Mouse (Mus musculus) hindbrain, postnatal 0 days (tissue): ENCODE data around the gene 4930558C23Rik. TPM values are rescaled to one million over a fixed set of nuclear protein-coding genes. Genes with fewer than 3 reads are reported as not detected.

ENCODE experiments used
- ATAC-seq: fragments of 200-750 bp; cut with Nextera tagmentation; 2 replicates; pipeline ENCODE4 v1.8.0; 2017; ENCODE audit warnings: mild to moderate bottlenecking, moderate TSS enrichment, moderate library complexity
- DNase-seq: peaks from one replicate; pipeline ENCODE4 v3.0.0-alpha.2; 2015; ENCODE audit warnings: low spot score
- H3K27ac ChIP-seq: fragments of 300-500 bp; sonication (generic); 2 replicates; pipeline ENCODE4 v1.5.1; 2014; ENCODE audit warnings: mild to moderate bottlenecking
- H3K27me3 ChIP-seq: fragments of 300-500 bp; sonication (generic); 2 replicates; pipeline ENCODE4 v1.6.1; 2014; ENCODE audit warnings: low read length, mixed read lengths; ENCODE audit not compliant: insufficient read depth
- H3K36me3 ChIP-seq: fragments of 300-500 bp; sonication (generic); 2 replicates; pipeline ENCODE4 v1.6.1; 2014; ENCODE audit warnings: low read length, mixed read lengths; ENCODE audit not compliant: insufficient read depth
- H3K4me1 ChIP-seq: fragments of 300-500 bp; sonication (generic); 2 replicates; pipeline ENCODE4 v1.6.1; 2014; ENCODE audit warnings: antibody characterized with exemption, low read length, mixed read lengths; ENCODE audit not compliant: insufficient read depth
- H3K4me2 ChIP-seq: fragments of 300-500 bp; sonication (generic); 2 replicates; pipeline ENCODE4 v1.6.1; 2014; ENCODE audit warnings: low read depth, mild to moderate bottlenecking, low read length, moderate library complexity, mixed read lengths
- H3K4me3 ChIP-seq: fragments of 300-500 bp; sonication (generic); 2 replicates; pipeline ENCODE4 v1.5.1; 2014; ENCODE audit warnings: low read length
- H3K9ac ChIP-seq: fragments of 300-500 bp; sonication (generic); replicated peaks from 2 replicates; pipeline ENCODE4 v1.6.1; 2014; ENCODE audit warnings: mild to moderate bottlenecking, low read length, moderate library complexity, mixed read lengths
- H3K9me3 ChIP-seq: fragments of 300-500 bp; sonication (generic); 2 replicates; pipeline ENCODE4 v1.6.1; 2016; ENCODE audit warnings: low read length, mixed read lengths
- CTCF ChIP-seq: IDR thresholded peaks from 2 replicates; pipeline ENCODE4 v1.5.1; 2016; ENCODE audit warnings: antibody characterized with exemption, control low read depth, low read depth
- WGBS: fragments of 180-500 bp; shearing (Covaris S2); extraction: QIAGEN DNeasy Blood & Tissue Kit; methylation state at CpG from one replicate; pipeline ENCODE4 v1.1.7; 2014; 5-methylcytosine and 5-hydroxymethylcytosine counted together
- polyA plus RNA-seq: library from polyadenylated mRNA; unstranded; fragments of >200 nt; fragmentation: Nextera tagmentation; extraction: Ambion mirVana; gene quantifications from 2 replicates; pipeline ENCODE4 v1.2.1, GENCODE M21; 2015
- total RNA-seq: library from RNA; depleted of rRNA; stranded (reverse); fragments of >200 nt; gene quantifications from 2 replicates; pipeline ENCODE4 v1.2.3, GENCODE M21; 2014

4930558C23Rik gene
- total and polyA plus RNA-seq, 2 experiments from 2014 or later = not detected

- Histone ChIP-seq H3K36me3 (no peaks in the 10 kb centered on the region), H3K27ac (no peak overlapping the region), H3K9ac (no peak overlapping the region), H3K4me1 (no peaks in the 10 kb centered on the region), H3K4me3 (no peak overlapping the region), H3K27me3 (no peaks in the 10 kb centered on the region), H3K4me2 (no peak overlapping the region), H3K9me3 (no peaks in the 10 kb centered on the region)
- no peak for TF ChIP-seq CTCF
- 97% methylated on average over 6 of the region's 6 CpGs for WGBS
- no peak for DNase-seq
- ATAC-seq = no peak
These were observed 15.2 kb upstream of the 4930558C23Rik start for GRCm38 (mm10) chr3:95417866-95418265.

- H3K27ac ChIP-seq = no peak overlapping the region
- no peak for ATAC-seq
These were observed 9.6 kb upstream of the 4930558C23Rik start for GRCm38 (mm10) chr3:95412268-95412667.

GRCm38 (mm10) chr3:95408852-95409251 is 6.2 kb upstream of the 4930558C23Rik start:
- no peak overlapping the region for H3K27ac ChIP-seq
- no peaks in the 10 kb centered on the region for H3K4me1 ChIP-seq
- no peaks in the 10 kb centered on the region for H3K9me3 ChIP-seq
- no peaks in the 10 kb centered on the region for H3K36me3 ChIP-seq
- 98% methylated on average over 2 of the region's 2 CpGs for WGBS
- H3K27me3 ChIP-seq = no peaks in the 10 kb centered on the region
- H3K4me2 ChIP-seq = no peak overlapping the region
- TF ChIP-seq CTCF = no peak
- no peak for ATAC-seq
- H3K4me3 ChIP-seq = no peak overlapping the region
- no peak for DNase-seq
- no peak overlapping the region for H3K9ac ChIP-seq

More at GRCm38 (mm10) chr3:95412268-95412667, 9.6 kb upstream of the 4930558C23Rik start:
- no peak for DNase-seq
- TF ChIP-seq CTCF = no peak
- Histone ChIP-seq H3K4me1 (no peaks in the 10 kb centered on the region), H3K9me3 (no peaks in the 10 kb centered on the region), H3K9ac (no peak overlapping the region), H3K4me3 (no peak overlapping the region), H3K4me2 (no peak overlapping the region), H3K36me3 (no peaks in the 10 kb centered on the region), H3K27me3 (no peaks in the 10 kb centered on the region)
- WGBS = 85% methylated on average over 1 of the region's 1 CpGs

- WGBS = 79% methylated on average over 1 of the region's 1 CpGs
- DNase-seq (no peak), ATAC-seq (no peak)
- no peak overlapping the region for H3K9ac ChIP-seq
- H3K27me3 ChIP-seq = no peaks in the 10 kb centered on the region
- H3K4me3 ChIP-seq = no peak overlapping the region
- no peak overlapping the region for H3K27ac ChIP-seq
- no peaks in the 10 kb centered on the region for H3K36me3 ChIP-seq
- no peaks in the 10 kb centered on the region for H3K9me3 ChIP-seq
- H3K4me1 ChIP-seq = no peaks in the 10 kb centered on the region
- no peak overlapping the region for H3K4me2 ChIP-seq
- TF ChIP-seq CTCF = no peak
These were observed 5.1 kb upstream of the 4930558C23Rik start for GRCm38 (mm10) chr3:95407728-95408127.

GRCm38 (mm10) chr3:95394385-95394784 is 8.3 kb downstream of the 4930558C23Rik start:
- Histone ChIP-seq H3K9me3 (no peaks in the 10 kb centered on the region), H3K36me3 (no peaks in the 10 kb centered on the region), H3K4me1 (no peaks in the 10 kb centered on the region), H3K4me3 (no peak overlapping the region), H3K27me3 (no peaks in the 10 kb centered on the region), H3K27ac (no peak overlapping the region), H3K4me2 (no peak overlapping the region), H3K9ac (no peak overlapping the region)
- DNase-seq (no peak), ATAC-seq (no peak)
- TF ChIP-seq CTCF = no peak; the same call in 1 of the 2 replicates
- WGBS = 84% methylated on average over 4 of the region's 4 CpGs

GRCm38 (mm10) chr3:95385401-95386075 is 17.1 kb downstream of the 4930558C23Rik start:
- 90% methylated on average over 5 of the region's 5 CpGs for whole genome bisulfite sequencing
- H3K4me2 ChIP-seq = no peak overlapping the region
- no peak for ATAC-seq
- TF ChIP-seq CTCF = no peak
- no peaks in the 10 kb centered on the region for H3K4me1 ChIP-seq
- no peak overlapping the region for H3K9ac ChIP-seq
- no peaks in the 10 kb centered on the region for H3K27me3 ChIP-seq
- no peak overlapping the region for H3K27ac ChIP-seq
- no peak overlapping the region for H3K4me3 ChIP-seq
- H3K36me3 ChIP-seq = no peaks in the 10 kb centered on the region
- DNase-seq = no peak
- no peaks in the 10 kb centered on the region for H3K9me3 ChIP-seq

GRCm38 (mm10) chr3:95373208-95373607 is 29.4 kb downstream of the 4930558C23Rik start:
- Histone ChIP-seq H3K27ac (no peak overlapping the region), H3K9ac (no peak overlapping the region), H3K36me3 (no peaks in the 10 kb centered on the region), H3K4me2 (no peak overlapping the region), H3K9me3 (0 out of 2 replicates have a peak, but pooled peaks cover 4% of the 10 kb centered on the region), H3K27me3 (no peaks in the 10 kb centered on the region), H3K4me3 (no peak overlapping the region), H3K4me1 (no peaks in the 10 kb centered on the region)
- WGBS = 89% methylated on average over 10 of the region's 10 CpGs
- TF ChIP-seq CTCF = no peak
- ATAC-seq (no peak), DNase-seq (no peak)
